Mouse (Mus musculus): ENCODE results near the gene Grik2. TPM values are rescaled to one million over a fixed set of nuclear protein-coding genes. Genes with fewer than 3 reads are reported as not detected.
"Not testable (repeated sequence)": the region's sequence is repeated elsewhere in the genome, so short reads cannot be mapped to it uniquely, and the experiment has no call there.

Grik2 gene
- polyA plus RNA-seq, 1 experiment from 2014 or later, result 1.8 TPM

DNA sequence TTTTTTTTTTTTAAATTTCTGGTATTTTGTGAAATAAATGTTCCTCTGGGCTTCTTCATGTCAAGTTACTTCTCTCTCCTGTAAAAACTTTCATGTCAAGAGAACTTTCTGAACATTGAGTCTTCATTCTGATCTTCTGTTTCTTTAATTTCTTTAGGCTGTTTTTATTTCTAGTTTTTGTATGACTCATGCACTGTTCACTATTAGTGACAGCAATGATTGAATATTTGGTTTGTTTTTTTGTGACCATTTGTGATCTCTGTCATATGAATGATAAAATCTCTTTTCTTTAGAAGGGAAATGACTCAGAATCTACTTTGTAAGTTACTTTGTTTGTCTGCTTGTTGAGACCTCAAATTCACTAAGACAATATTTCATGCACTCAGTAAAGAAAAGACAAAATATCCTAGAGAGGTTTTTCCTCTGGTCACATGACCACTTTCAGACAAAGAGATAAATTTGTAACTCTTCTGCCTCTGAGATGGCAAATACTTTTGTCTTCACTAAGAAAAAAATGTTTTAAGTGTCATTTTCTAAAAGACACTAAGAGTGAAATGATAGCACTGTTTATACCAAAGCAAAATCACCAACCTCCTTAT, 596.7 kb downstream of the Grik2 start:
- no peaks in the 10 kb centered on the region for H3K9me3 ChIP-seq (replicated peaks; ENCODE audit: low read length)
- H3K27me3 ChIP-seq (ENCODE audit: insufficient read depth, low read length), result no peaks in the 10 kb centered on the region
- H3K4me1 ChIP-seq (replicated peaks; ENCODE audit: insufficient read depth, low read length), result no peaks in the 10 kb centered on the region
- H3K27ac ChIP-seq, result no peak overlapping the region
- ATAC-seq (replicated peaks; ENCODE audit: low FRiP score, low read depth) (no peak), DNase-seq (ENCODE audit: low spot score) (no peak)
- no peak overlapping the region for H3K4me2 ChIP-seq (ENCODE audit: low read length)
- H3K9ac ChIP-seq (ENCODE audit: low read depth, low read length), result no peak overlapping the region
- TF ChIP-seq CTCF (IDR thresholded peaks at IDR 0.05; ENCODE audit: low read depth), result no peak
- no peaks in the 10 kb centered on the region for H3K36me3 ChIP-seq (ENCODE audit: insufficient read depth, low read length)
- no peak overlapping the region for H3K4me3 ChIP-seq (replicated peaks; ENCODE audit: low read depth, low read length)

- Histone ChIP-seq H3K4me2 (ENCODE audit: low read length) (no peak overlapping the region), H3K9me3 (replicated peaks; ENCODE audit: low read length) (no peaks in the 10 kb centered on the region), H3K27ac (no peak overlapping the region), H3K4me3 (replicated peaks; ENCODE audit: low read depth, low read length) (no peak overlapping the region), H3K36me3 (ENCODE audit: insufficient read depth, low read length) (no peaks in the 10 kb centered on the region), H3K9ac (ENCODE audit: low read depth, low read length) (no peak overlapping the region), H3K4me1 (replicated peaks; ENCODE audit: insufficient read depth, low read length) (no peaks in the 10 kb centered on the region), H3K27me3 (ENCODE audit: insufficient read depth, low read length) (no peaks in the 10 kb centered on the region)
- ATAC-seq (replicated peaks; ENCODE audit: low FRiP score, low read depth), result no peak
- TF ChIP-seq CTCF (IDR thresholded peaks at IDR 0.05; ENCODE audit: low read depth), result no peak
- 73% methylated on average over 1 of the region's 1 CpGs for WGBS
- no peak for DNase-seq (ENCODE audit: low spot score)
Observed at GRCm38 (mm10) chr10:49191291-49191690, 597.3 kb downstream of the Grik2 start.

DNA sequence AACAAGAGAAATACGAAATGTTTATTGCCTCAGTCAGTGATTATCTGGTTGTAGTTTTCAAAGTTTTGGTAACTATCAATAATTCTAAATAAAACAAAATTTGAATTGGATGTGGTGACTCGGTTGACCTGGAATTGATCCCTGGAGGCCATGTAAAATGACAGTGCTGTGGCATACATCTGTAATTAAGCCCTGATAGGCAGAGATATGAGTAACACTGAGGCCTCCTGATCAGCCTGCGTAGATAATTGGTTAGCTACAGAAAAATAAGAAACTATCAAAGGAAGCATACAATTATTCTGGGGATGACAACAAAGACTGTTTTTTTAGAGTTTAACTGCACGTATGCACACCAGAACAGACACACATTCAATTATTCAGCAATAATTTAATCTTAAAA, 634.4 kb downstream of the Grik2 start:
- DNase-seq (ENCODE audit: low spot score) (no peak), ATAC-seq (replicated peaks; ENCODE audit: low FRiP score, low read depth) (no peak)
- WGBS, result 88% methylated on average over 4 of the region's 4 CpGs
- H3K4me1 ChIP-seq (replicated peaks; ENCODE audit: insufficient read depth, low read length), result no peaks in the 10 kb centered on the region
- H3K9me3 ChIP-seq (replicated peaks; ENCODE audit: low read length), result no peaks in the 10 kb centered on the region
- H3K4me2 ChIP-seq (ENCODE audit: low read length), result no peak overlapping the region
- no peak for TF ChIP-seq CTCF (IDR thresholded peaks at IDR 0.05; ENCODE audit: low read depth)
- H3K36me3 ChIP-seq (ENCODE audit: insufficient read depth, low read length), result no peaks in the 10 kb centered on the region
- no peak overlapping the region for H3K9ac ChIP-seq (ENCODE audit: low read depth, low read length)
- no peak overlapping the region for H3K4me3 ChIP-seq (replicated peaks; ENCODE audit: low read depth, low read length)
- no peak overlapping the region for H3K27ac ChIP-seq
- H3K27me3 ChIP-seq (ENCODE audit: insufficient read depth, low read length), result no peaks in the 10 kb centered on the region

- not testable (repeated sequence) for H3K9ac ChIP-seq (ENCODE audit: low read depth, low read length); ATAC-seq (replicated peaks; ENCODE audit: low FRiP score, low read depth); H3K27ac ChIP-seq; H3K27me3 ChIP-seq (ENCODE audit: insufficient read depth, low read length); H3K9me3 ChIP-seq (replicated peaks; ENCODE audit: low read length); H3K4me1 ChIP-seq (replicated peaks; ENCODE audit: insufficient read depth, low read length); H3K4me3 ChIP-seq (replicated peaks; ENCODE audit: low read depth, low read length); H3K4me2 ChIP-seq (ENCODE audit: low read length); H3K36me3 ChIP-seq (ENCODE audit: insufficient read depth, low read length); DNase-seq (ENCODE audit: low spot score)
- WGBS, result 86% methylated on average over 4 of the region's 4 CpGs
Observed at GRCm38 (mm10) chr10:49151496-49151895, 637.1 kb downstream of the Grik2 start.

GRCm38 (mm10) chr10:49149714-49150113, 638.9 kb downstream of the Grik2 start:
- WGBS, result 76% methylated on average over 4 of the region's 4 CpGs
- no peak for ATAC-seq (replicated peaks; ENCODE audit: low FRiP score, low read depth)

DNA sequence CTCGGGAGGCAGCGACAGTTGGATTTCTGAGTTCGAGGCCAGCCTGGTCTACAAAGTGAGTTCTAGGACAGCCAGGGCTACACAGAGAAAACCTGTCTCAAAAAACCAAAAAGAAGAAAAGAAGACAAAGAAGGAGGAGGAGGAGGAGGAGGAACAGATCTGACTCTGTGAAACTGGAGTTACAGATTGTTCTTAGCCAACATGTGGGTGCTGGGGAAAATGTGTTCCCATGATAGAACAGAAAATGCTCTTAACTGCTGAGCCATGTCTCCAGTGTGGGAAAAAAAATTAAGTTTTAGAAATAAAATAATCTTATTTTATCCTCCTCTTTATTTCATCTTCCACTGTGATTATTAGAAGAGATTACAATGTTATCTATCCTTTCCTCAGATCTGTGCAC, 645.9 kb downstream of the Grik2 start:
- no peak for ATAC-seq (replicated peaks; ENCODE audit: low FRiP score, low read depth)
- no peaks in the 10 kb centered on the region for H3K4me1 ChIP-seq (replicated peaks; ENCODE audit: insufficient read depth, low read length)
- DNase-seq (ENCODE audit: low spot score), result no peak
- TF ChIP-seq CTCF (IDR thresholded peaks at IDR 0.05; ENCODE audit: low read depth), result no peak
- H3K9ac ChIP-seq (ENCODE audit: low read depth, low read length), result no peak overlapping the region
- 90% methylated on average over 3 of the region's 3 CpGs for WGBS
- H3K27ac ChIP-seq, result no peak overlapping the region
- no peaks in the 10 kb centered on the region for H3K36me3 ChIP-seq (ENCODE audit: insufficient read depth, low read length)
- H3K27me3 ChIP-seq (ENCODE audit: insufficient read depth, low read length), result no peaks in the 10 kb centered on the region
- H3K9me3 ChIP-seq (replicated peaks; ENCODE audit: low read length), result no peaks in the 10 kb centered on the region
- no peak overlapping the region for H3K4me3 ChIP-seq (replicated peaks; ENCODE audit: low read depth, low read length)
- H3K4me2 ChIP-seq (ENCODE audit: low read length), result no peak overlapping the region

More at GRCm38 (mm10) chr10:49149714-49150113, 638.9 kb downstream of the Grik2 start:
- no peak for DNase-seq (ENCODE audit: low spot score)
- Histone ChIP-seq H3K36me3 (ENCODE audit: insufficient read depth, low read length) (no peaks in the 10 kb centered on the region), H3K4me1 (replicated peaks; ENCODE audit: insufficient read depth, low read length) (no peaks in the 10 kb centered on the region), H3K27me3 (ENCODE audit: insufficient read depth, low read length) (no peaks in the 10 kb centered on the region), H3K4me2 (ENCODE audit: low read length) (no peak overlapping the region), H3K27ac (no peak overlapping the region), H3K9ac (ENCODE audit: low read depth, low read length) (no peak overlapping the region), H3K4me3 (replicated peaks; ENCODE audit: low read depth, low read length) (no peak overlapping the region), H3K9me3 (replicated peaks; ENCODE audit: low read length) (no peaks in the 10 kb centered on the region)
- no peak for TF ChIP-seq CTCF (IDR thresholded peaks at IDR 0.05; ENCODE audit: low read depth)

DNA sequence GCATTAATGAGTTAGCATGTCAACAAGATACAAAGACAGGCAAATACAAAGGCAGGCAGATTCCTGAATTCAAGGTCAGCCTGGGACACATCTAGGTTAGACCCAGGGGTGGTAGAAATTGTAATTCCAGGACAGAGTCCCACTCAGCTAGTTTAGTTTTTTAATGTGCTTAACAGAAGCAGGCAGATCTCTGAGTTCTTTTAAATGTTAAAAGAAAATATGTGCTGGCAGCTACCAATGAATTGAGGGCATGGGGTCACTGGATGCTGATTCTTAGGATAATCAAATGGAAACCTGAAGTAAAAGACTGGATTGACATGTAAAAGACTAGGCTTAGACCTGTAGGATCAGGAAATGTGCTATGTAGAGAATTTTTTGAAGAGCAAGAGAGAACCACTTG, 651.8 kb downstream of the Grik2 start:
- no peak for DNase-seq (ENCODE audit: low spot score)
- no peak overlapping the region for H3K27ac ChIP-seq
- ATAC-seq (replicated peaks; ENCODE audit: low FRiP score, low read depth), result no peak
- H3K27me3 ChIP-seq (ENCODE audit: insufficient read depth, low read length), result no peaks in the 10 kb centered on the region
- H3K4me1 ChIP-seq (replicated peaks; ENCODE audit: insufficient read depth, low read length), result no peaks in the 10 kb centered on the region
- H3K4me3 ChIP-seq (replicated peaks; ENCODE audit: low read depth, low read length), result no peak overlapping the region
- H3K36me3 ChIP-seq (ENCODE audit: insufficient read depth, low read length), result no peaks in the 10 kb centered on the region
- H3K4me2 ChIP-seq (ENCODE audit: low read length), result no peak overlapping the region
- TF ChIP-seq CTCF (IDR thresholded peaks at IDR 0.05; ENCODE audit: low read depth), result no peak
- H3K9ac ChIP-seq (ENCODE audit: low read depth, low read length), result no peak overlapping the region
- no peaks in the 10 kb centered on the region for H3K9me3 ChIP-seq (replicated peaks; ENCODE audit: low read length)

Data from kidney, postnatal 0 days (tissue).